Mouse (Mus musculus): Measurements from ENCODE around the gene Numa1. TPM values are rescaled to one million over a fixed set of nuclear protein-coding genes. Genes with fewer than 3 reads are reported as not detected.
"Not testable (repeated sequence)": the region's sequence is repeated elsewhere in the genome, so short reads cannot be mapped to it uniquely, and the experiment has no call there.

The Numa1 gene
- polyA plus RNA-seq, 1 experiment from 2014 or later: 64.3 TPM

- Histone ChIP-seq H3K9ac (ENCODE audit: low read length) (no peak overlapping the region), H3K27me3 (ENCODE audit: control insufficient read depth, insufficient read depth, low read length) (no peaks in the 10 kb centered on the region), H3K4me3 (replicated peaks; ENCODE audit: low read length) (no peak overlapping the region), H3K36me3 (ENCODE audit: control insufficient read depth, insufficient read depth, low read length) (no peaks in the 10 kb centered on the region), H3K4me2 (ENCODE audit: low read depth, low read length) (no peak overlapping the region), H3K4me1 (ENCODE audit: control insufficient read depth, insufficient read depth, low read length) (peaks cover 15% of the 10 kb centered on the region), H3K9me3 (replicated peaks; ENCODE audit: control insufficient read depth, low read length) (no peaks in the 10 kb centered on the region), H3K27ac (ENCODE audit: low read length) (no peak overlapping the region)
- no peak for ATAC-seq (ENCODE audit: insufficient read depth, low FRiP score)
Measured at GRCm38 (mm10) chr7:101902846-101903245, 31.1 kb upstream of the Numa1 start.

- Histone ChIP-seq H3K27me3 (ENCODE audit: control insufficient read depth, insufficient read depth, low read length) (no peaks in the 10 kb centered on the region), H3K9ac (ENCODE audit: low read length) (peak within 1 kb of the TSS; percentile 97), H3K36me3 (ENCODE audit: control insufficient read depth, insufficient read depth, low read length) (no peaks in the 10 kb centered on the region), H3K9me3 (replicated peaks; ENCODE audit: control insufficient read depth, low read length) (no peaks in the 10 kb centered on the region), H3K4me1 (ENCODE audit: control insufficient read depth, insufficient read depth, low read length) (peaks cover 20% of the 10 kb centered on the region), H3K4me3 (replicated peaks; ENCODE audit: low read length) (peak within 1 kb of the TSS; percentile 82), H3K4me2 (ENCODE audit: low read depth, low read length) (peak within 1 kb of the TSS; percentile 81), H3K27ac (ENCODE audit: low read length) (peak within 1 kb of the TSS; percentile 96)
- ATAC-seq (ENCODE audit: insufficient read depth, low FRiP score): peak; percentile 98
- WGBS: under 1% methylated on average over 61 of the region's 61 CpGs
Measured at GRCm38 (mm10) chr7:101905561-101906286, 28.2 kb upstream of the Numa1 start, which contains the start of gene Lamtor1. Gene Lamtor1, plus strand, starts transcription at chr7:101905904.

DNA sequence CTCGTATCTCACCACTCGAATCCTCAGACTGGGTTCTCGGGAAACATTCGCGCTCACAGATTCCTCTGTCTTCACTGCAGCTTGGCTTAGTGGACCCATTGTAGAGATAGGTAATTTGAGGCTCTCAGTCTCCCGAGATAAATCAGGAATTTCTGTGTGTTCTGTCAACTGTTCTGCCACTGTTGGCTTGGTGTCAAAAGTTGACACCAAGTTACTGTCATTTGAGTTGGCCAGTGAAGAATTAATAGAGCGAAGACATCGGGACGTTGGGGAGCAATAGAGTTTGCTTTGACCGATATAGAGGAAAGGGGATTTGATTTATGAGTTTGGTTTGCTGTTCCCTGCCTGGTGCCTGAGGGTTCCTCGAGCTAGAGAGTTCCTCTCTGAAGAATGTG lies 27.6 kb upstream of the Numa1 start, which contains the start of gene Tomt:
TSS of gene Tomt (minus strand) at position 73 of the 395 bp plus-strand sequence.
- 7% methylated on average over 11 of the region's 11 CpGs for WGBS
- H3K9me3 ChIP-seq (replicated peaks; ENCODE audit: control insufficient read depth, low read length): no peaks in the 10 kb centered on the region

DNA sequence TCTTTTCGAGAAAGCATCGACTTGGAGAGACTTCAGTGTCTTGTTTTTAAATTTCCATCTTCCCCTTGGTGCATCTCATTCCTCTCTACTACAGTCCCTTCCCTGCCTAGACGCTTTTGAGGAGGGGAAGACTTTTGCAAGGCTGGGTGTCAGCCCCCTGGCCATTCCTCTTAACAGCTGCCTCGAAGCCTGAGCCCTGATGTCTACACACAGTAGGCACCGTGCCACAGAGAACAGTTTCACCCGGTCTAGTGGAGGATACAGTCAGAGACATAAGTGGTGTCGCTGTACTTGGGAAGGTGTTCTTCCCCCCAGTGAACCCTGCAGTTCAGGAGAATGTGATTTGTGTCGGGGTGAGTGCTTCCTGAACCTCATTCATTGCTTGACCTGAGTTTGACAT lies 27.2 kb upstream of the Numa1 start:
- Histone ChIP-seq H3K4me3 (replicated peaks; ENCODE audit: low read length) (peak overlapping the region; percentile 82), H3K9ac (ENCODE audit: low read length) (peak overlapping the region; percentile 97), H3K27me3 (ENCODE audit: control insufficient read depth, insufficient read depth, low read length) (no peaks in the 10 kb centered on the region), H3K9me3 (replicated peaks; ENCODE audit: control insufficient read depth, low read length) (no peaks in the 10 kb centered on the region), H3K36me3 (ENCODE audit: control insufficient read depth, insufficient read depth, low read length) (peaks cover 2% of the 10 kb centered on the region; the same call in 1 of the 2 replicates), H3K4me2 (ENCODE audit: low read depth, low read length) (peak overlapping the region; percentile 81), H3K4me1 (ENCODE audit: control insufficient read depth, insufficient read depth, low read length) (peaks cover 20% of the 10 kb centered on the region), H3K27ac (ENCODE audit: low read length) (peak overlapping the region; percentile 96)
- no peak for ATAC-seq (ENCODE audit: insufficient read depth, low FRiP score)
- 56% methylated on average over 8 of the region's 8 CpGs for WGBS

More for the DNA sequence above, 27.6 kb upstream of the Numa1 start, which contains the start of gene Tomt:
- H3K9ac ChIP-seq (ENCODE audit: low read length): peak within 1 kb of the TSS; percentile 97
- no peak for ATAC-seq (ENCODE audit: insufficient read depth, low FRiP score)
- H3K4me1 ChIP-seq (ENCODE audit: control insufficient read depth, insufficient read depth, low read length): peaks cover 20% of the 10 kb centered on the region
- H3K4me2 ChIP-seq (ENCODE audit: low read depth, low read length): peak within 1 kb of the TSS; percentile 81
- H3K4me3 ChIP-seq (replicated peaks; ENCODE audit: low read length): peak within 1 kb of the TSS; percentile 82
- H3K27ac ChIP-seq (ENCODE audit: low read length): peak within 1 kb of the TSS; percentile 96
- no peaks in the 10 kb centered on the region for H3K27me3 ChIP-seq (ENCODE audit: control insufficient read depth, insufficient read depth, low read length)
- H3K36me3 ChIP-seq (ENCODE audit: control insufficient read depth, insufficient read depth, low read length): peaks cover 2% of the 10 kb centered on the region; the same call in 1 of the 2 replicates

- Histone ChIP-seq H3K36me3 (ENCODE audit: control insufficient read depth, insufficient read depth, low read length) (peaks cover 14% of the 10 kb centered on the region), H3K4me1 (ENCODE audit: control insufficient read depth, insufficient read depth, low read length) (peaks cover 20% of the 10 kb centered on the region), H3K9ac (ENCODE audit: low read length) (no peak overlapping the region), H3K4me2 (ENCODE audit: low read depth, low read length) (no peak overlapping the region), H3K27me3 (ENCODE audit: control insufficient read depth, insufficient read depth, low read length) (no peaks in the 10 kb centered on the region), H3K9me3 (replicated peaks; ENCODE audit: control insufficient read depth, low read length) (no peaks in the 10 kb centered on the region), H3K4me3 (replicated peaks; ENCODE audit: low read length) (no peak overlapping the region), H3K27ac (ENCODE audit: low read length) (peak overlapping the region; percentile 11; the same call in 1 of the 2 replicates)
- no peak for ATAC-seq (ENCODE audit: insufficient read depth, low FRiP score)
- WGBS: 55% methylated on average over 4 of the region's 4 CpGs
Measured at GRCm38 (mm10) chr7:101908367-101908766, 25.5 kb upstream of the Numa1 start.

- H3K4me1 ChIP-seq (ENCODE audit: control insufficient read depth, insufficient read depth, low read length): peaks cover 19% of the 10 kb centered on the region
- WGBS: 84% methylated on average over 4 of the region's 4 CpGs
- no peak for ATAC-seq (ENCODE audit: insufficient read depth, low FRiP score)
- H3K36me3 ChIP-seq (ENCODE audit: control insufficient read depth, insufficient read depth, low read length): peaks cover 21% of the 10 kb centered on the region
- no peak overlapping the region for H3K27ac ChIP-seq (ENCODE audit: low read length)
- no peaks in the 10 kb centered on the region for H3K9me3 ChIP-seq (replicated peaks; ENCODE audit: control insufficient read depth, low read length)
- no peak overlapping the region for H3K9ac ChIP-seq (ENCODE audit: low read length)
- no peak overlapping the region for H3K4me2 ChIP-seq (ENCODE audit: low read depth, low read length)
- H3K27me3 ChIP-seq (ENCODE audit: control insufficient read depth, insufficient read depth, low read length): no peaks in the 10 kb centered on the region
- no peak overlapping the region for H3K4me3 ChIP-seq (replicated peaks; ENCODE audit: low read length)
Measured at GRCm38 (mm10) chr7:101910138-101910537, 23.8 kb upstream of the Numa1 start.

- H3K9ac ChIP-seq (ENCODE audit: low read length): no peak overlapping the region
- H3K4me1 ChIP-seq (ENCODE audit: control insufficient read depth, insufficient read depth, low read length): peaks cover 10% of the 10 kb centered on the region
- no peak overlapping the region for H3K4me3 ChIP-seq (replicated peaks; ENCODE audit: low read length)
- peaks cover 21% of the 10 kb centered on the region for H3K36me3 ChIP-seq (ENCODE audit: control insufficient read depth, insufficient read depth, low read length)
- no peak overlapping the region for H3K27ac ChIP-seq (ENCODE audit: low read length)
- H3K4me2 ChIP-seq (ENCODE audit: low read depth, low read length): no peak overlapping the region
- no peaks in the 10 kb centered on the region for H3K27me3 ChIP-seq (ENCODE audit: control insufficient read depth, insufficient read depth, low read length)
- WGBS: 61% methylated on average over 3 of the region's 3 CpGs
- no peak for ATAC-seq (ENCODE audit: insufficient read depth, low FRiP score)
- no peaks in the 10 kb centered on the region for H3K9me3 ChIP-seq (replicated peaks; ENCODE audit: control insufficient read depth, low read length)
Measured at GRCm38 (mm10) chr7:101911982-101912381, 21.9 kb upstream of the Numa1 start.

DNA sequence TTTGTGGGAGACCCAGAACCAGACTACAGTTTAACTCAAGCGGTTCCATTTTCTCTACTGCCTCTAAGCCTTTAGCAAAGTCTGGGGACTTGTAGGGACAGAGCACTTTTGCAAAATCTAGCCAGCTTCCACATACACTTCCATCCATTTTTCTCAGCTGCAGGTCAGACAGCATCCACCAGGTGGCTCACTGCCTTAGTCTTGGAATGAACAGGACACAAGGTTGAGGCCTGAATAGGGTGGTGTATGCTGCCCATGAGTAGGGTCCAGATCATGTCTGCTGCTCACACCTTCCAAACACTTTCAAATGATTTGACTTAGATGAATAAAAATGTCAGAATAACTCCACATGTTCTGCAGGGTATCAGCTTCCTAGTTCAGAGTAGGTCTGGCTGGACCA lies 15.8 kb upstream of the Numa1 start:
- no peaks in the 10 kb centered on the region for H3K9me3 ChIP-seq (replicated peaks; ENCODE audit: control insufficient read depth, low read length)
- H3K4me3 ChIP-seq (replicated peaks; ENCODE audit: low read length): no peak overlapping the region
- peaks cover 10% of the 10 kb centered on the region for H3K36me3 ChIP-seq (ENCODE audit: control insufficient read depth, insufficient read depth, low read length)
- H3K27ac ChIP-seq (ENCODE audit: low read length): no peak overlapping the region
- no peaks in the 10 kb centered on the region for H3K4me1 ChIP-seq (ENCODE audit: control insufficient read depth, insufficient read depth, low read length)
- no peak overlapping the region for H3K4me2 ChIP-seq (ENCODE audit: low read depth, low read length)
- 18% methylated on average over 1 of the region's 1 CpGs for WGBS
- 0 out of 2 replicates have a peak overlapping the region, but pooled peaks have one; percentile 5 for H3K9ac ChIP-seq (ENCODE audit: low read length)
- peak; percentile 71 for ATAC-seq (ENCODE audit: insufficient read depth, low FRiP score)
- no peaks in the 10 kb centered on the region for H3K27me3 ChIP-seq (ENCODE audit: control insufficient read depth, insufficient read depth, low read length)

DNA sequence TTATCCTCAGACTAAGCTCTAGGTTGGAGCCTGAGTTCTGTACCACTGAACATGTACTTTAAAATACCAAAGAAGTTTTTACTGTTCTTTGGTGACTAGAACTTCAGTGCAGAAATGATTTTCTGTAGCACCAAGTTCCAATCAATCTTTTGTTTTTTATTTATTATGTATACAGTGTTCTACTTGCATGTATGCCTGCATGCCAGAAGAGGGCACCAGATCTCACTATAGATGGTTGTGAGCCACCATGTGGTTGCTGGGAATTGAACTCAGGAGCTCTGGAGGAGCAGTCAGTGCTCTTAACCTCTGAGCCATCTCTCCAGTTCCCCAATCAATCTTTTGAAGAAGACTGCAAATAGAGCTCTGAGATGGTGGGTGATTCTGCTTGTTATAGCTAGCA lies 8.0 kb upstream of the Numa1 start:
- H3K9me3 ChIP-seq (replicated peaks; ENCODE audit: control insufficient read depth, low read length); H3K27ac ChIP-seq (ENCODE audit: low read length); H3K4me3 ChIP-seq (replicated peaks; ENCODE audit: low read length); H3K4me2 ChIP-seq (ENCODE audit: low read depth, low read length); H3K36me3 ChIP-seq (ENCODE audit: control insufficient read depth, insufficient read depth, low read length); H3K27me3 ChIP-seq (ENCODE audit: control insufficient read depth, insufficient read depth, low read length); H3K9ac ChIP-seq (ENCODE audit: low read length); ATAC-seq (ENCODE audit: insufficient read depth, low FRiP score); H3K4me1 ChIP-seq (ENCODE audit: control insufficient read depth, insufficient read depth, low read length): not testable (repeated sequence)

Data from stomach, embryonic 16.5 days (tissue).